Mouse (Mus musculus) heart, adult 2 months (tissue): ENCODE measurements around the gene Fosl1. TPM values are rescaled to one million over a fixed set of nuclear protein-coding genes. Genes with fewer than 3 reads are reported as not detected.
A peak's percentile ranks its signal among the peaks of the same experiment; 100 is the strongest.
"Not testable (repeated sequence)": the region's sequence is repeated elsewhere in the genome, so short reads cannot be mapped to it uniquely, and the experiment has no call there.

ENCODE experiments used
- DNase-seq, 2 experiments: peaks; one replicate each; pipeline ENCODE4 v3.0.0; 2021
- H3K27ac ChIP-seq: fragments of 200-600 bp; 2 replicates; pipeline ENCODE4 v1.8.1; 2022
- H3K27me3 ChIP-seq: fragments of 200-500 bp; 2 replicates; pipeline ENCODE4 v1.6.1; 2012; ENCODE audit warnings: mild to moderate bottlenecking, low read length, inconsistent platforms, mixed read lengths; ENCODE audit not compliant: control insufficient read depth, insufficient read depth
- H3K36me3 ChIP-seq: fragments of 200-500 bp; 2 replicates; pipeline ENCODE4 v1.6.1; 2012; ENCODE audit warnings: low read length, inconsistent platforms; ENCODE audit not compliant: control insufficient read depth, insufficient read depth
- H3K4me1 ChIP-seq: fragments of 200-500 bp; 2 replicates; pipeline ENCODE4 v1.6.1; 2011; ENCODE audit warnings: low read length; ENCODE audit not compliant: control insufficient read depth, insufficient read depth
- H3K4me3 ChIP-seq: fragments of 200-600 bp; 2 replicates; pipeline ENCODE4 v1.8.1; 2022
- H3K79me2 ChIP-seq: fragments of 200-500 bp; replicated peaks from 2 replicates; pipeline ENCODE4 v1.6.1; 2012; ENCODE audit warnings: mild to moderate bottlenecking, inconsistent platforms, low read length, moderate library complexity, mixed read lengths; ENCODE audit not compliant: control insufficient read depth, insufficient read depth
- H3K9ac ChIP-seq: fragments of 200-500 bp; 2 replicates; pipeline ENCODE4 v1.6.1; 2012; ENCODE audit warnings: low read depth, mild to moderate bottlenecking, control low read depth, inconsistent platforms, low read length, mixed read lengths
- CTCF ChIP-seq: fragments of 200-600 bp; IDR thresholded peaks from 2 replicates; pipeline ENCODE4 v1.8.1; 2022; ENCODE audit warnings: antibody characterized with exemption, mild to moderate bottlenecking, moderate library complexity
- EP300 ChIP-seq: fragments of 200-500 bp; IDR thresholded peaks from 2 replicates; pipeline ENCODE4 v1.6.1; 2011; ENCODE audit warnings: low read depth, low read length, control low read depth; ENCODE audit not compliant: insufficient read depth
- POLR2A ChIP-seq: fragments of 200-500 bp; IDR thresholded peaks from 2 replicates; pipeline ENCODE4 v1.6.1; 2011; ENCODE audit warnings: mild to moderate bottlenecking, low read depth, low read length, control low read depth; ENCODE audit not compliant: insufficient read depth
- WGBS: fragments of 180-500 bp; shearing (Covaris S2); methylation state at CpG from one replicate; pipeline ENCODE4 v1.1.7; 2018; 5-methylcytosine and 5-hydroxymethylcytosine counted together
- intact Hi-C: fragments of 180-260 bp; cut with DNase I; formaldehyde crosslinking; loops from one replicate; pipeline ENCODE4 v1.15.1; 2025
- polyA plus RNA-seq: library from polyadenylated mRNA; depleted of rRNA; stranded (reverse); fragments of >200 nt; gene quantifications from 2 replicates; pipeline ENCODE4 v1.2.3, GENCODE M21; 2012
- total RNA-seq, 2 experiments: library from RNA; stranded (reverse); gene quantifications; 2 replicates each; pipeline ENCODE4 v1.2.3; 2021

The Fosl1 gene
- total and polyA plus RNA-seq, 3 experiments, result not detected

DNA sequence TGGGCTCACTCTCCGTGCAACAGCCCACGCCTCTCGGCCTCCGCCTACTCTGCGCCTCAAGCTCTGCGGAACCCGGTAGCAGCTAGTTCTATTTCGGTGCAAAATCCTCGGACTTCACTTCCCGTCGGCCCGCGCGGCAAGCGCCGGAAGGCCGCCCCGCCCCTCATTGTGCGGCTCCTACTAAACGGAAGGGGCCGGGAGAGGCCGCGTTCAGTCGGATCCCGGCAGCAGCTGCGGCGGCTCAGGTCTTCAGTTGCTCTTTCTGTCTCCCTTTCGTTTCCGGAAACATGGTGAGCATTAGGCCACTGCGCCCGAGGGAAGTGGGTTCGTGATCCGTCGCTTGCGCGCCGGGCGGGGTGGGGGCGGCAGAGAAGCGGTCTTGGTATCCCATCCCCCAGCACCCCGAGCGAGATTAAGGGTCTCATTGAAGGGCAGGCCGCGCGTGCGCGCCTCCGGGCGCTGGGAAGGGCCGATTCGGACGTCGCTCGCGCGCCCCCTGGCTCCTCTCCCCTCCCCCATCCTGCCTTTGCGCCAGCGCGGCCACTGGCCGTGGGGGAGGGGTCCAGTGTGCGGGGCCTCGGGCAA lies 43.1 kb downstream of the Fosl1 start, which contains the start of gene Cfl1:
TSS of gene Cfl1 (plus strand) at position 143 of the 585 bp plus-strand sequence.
- Histone ChIP-seq H3K4me3 (peak within 1 kb of the TSS; percentile 91), H3K9ac (peak within 1 kb of the TSS; percentile 88), H3K27ac (peak within 1 kb of the TSS; percentile 98), H3K27me3 (no peaks in the 10 kb centered on the region), H3K79me2 (0 out of 2 replicates have a peak, but pooled peaks cover 5% of the 10 kb centered on the region), H3K4me1 (peaks cover 2% of the 10 kb centered on the region; the same call in 1 of the 2 replicates), H3K36me3 (peaks cover 14% of the 10 kb centered on the region)
- WGBS, result under 1% methylated on average over 62 of the region's 62 CpGs
- peak; percentile 96 to 98 for DNase-seq
- intact Hi-C loops, result loop anchor here (2.0 kb wide), 1 partner anchor 20 kb away; the partner anchor contains the start of gene Snx32
- TF ChIP-seq EP300 (peak; percentile 73), CTCF (no peak), POLR2A (peak; percentile 98)

DNA sequence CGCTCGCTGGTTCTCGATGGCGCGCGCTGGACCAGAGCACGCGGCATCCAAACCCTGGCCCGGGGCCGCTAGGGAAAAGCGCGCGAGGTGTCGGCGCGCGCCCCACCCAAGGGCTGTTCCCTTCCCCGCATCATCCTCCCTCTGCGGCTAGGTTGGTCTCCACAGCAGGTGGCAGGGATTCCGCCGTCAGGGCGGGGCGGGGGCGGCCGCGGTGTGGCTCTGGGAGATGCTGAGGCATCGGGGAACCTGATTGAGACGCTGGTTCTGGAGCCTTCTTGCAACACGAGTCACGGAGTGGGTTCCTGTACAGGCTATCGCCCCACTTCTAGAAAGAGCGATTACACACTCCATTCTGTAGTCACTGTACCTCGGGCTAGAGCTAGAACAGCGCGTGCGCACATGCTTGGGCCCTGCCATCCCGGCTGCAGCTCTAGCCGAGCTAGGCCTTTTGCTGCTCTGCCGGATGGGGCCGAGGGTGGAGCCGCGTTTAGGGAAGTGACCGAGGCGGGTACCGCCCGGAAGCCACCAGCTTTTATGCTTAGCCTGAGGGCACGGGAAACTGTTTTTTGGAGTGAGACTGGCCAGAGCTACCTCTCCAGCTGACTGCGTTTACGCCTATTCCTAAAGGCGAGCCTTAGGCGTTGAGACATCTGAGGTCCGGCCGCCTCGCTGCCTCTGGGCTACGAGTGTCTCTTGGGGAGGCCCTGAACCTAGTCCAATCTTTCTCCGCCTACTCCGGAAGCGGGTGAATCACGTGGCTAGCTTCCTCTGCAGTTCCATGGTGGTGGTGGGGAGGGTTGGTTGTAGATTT lies 43.8 kb downstream of the Fosl1 start:
- TF ChIP-seq EP300 (peak; percentile 43; the same call in 1 of the 2 replicates), CTCF (no peak), POLR2A (peak; percentile 94)
- Histone ChIP-seq H3K4me3 (peak overlapping the region; percentile 91), H3K27ac (peak overlapping the region; percentile 98), H3K79me2 (0 out of 2 replicates have a peak, but pooled peaks cover 5% of the 10 kb centered on the region), H3K36me3 (peaks cover 14% of the 10 kb centered on the region), H3K4me1 (peaks cover 2% of the 10 kb centered on the region; the same call in 1 of the 2 replicates), H3K9ac (peak overlapping the region; percentile 88), H3K27me3 (no peaks in the 10 kb centered on the region)
- DNase-seq, result peak; percentile 91 to 93
- intact Hi-C loops, result loop anchor here (2.0 kb wide), 1 partner anchor 20 kb away; the partner anchor contains the start of gene Snx32
- under 1% methylated on average over 59 of the region's 59 CpGs for WGBS

DNA sequence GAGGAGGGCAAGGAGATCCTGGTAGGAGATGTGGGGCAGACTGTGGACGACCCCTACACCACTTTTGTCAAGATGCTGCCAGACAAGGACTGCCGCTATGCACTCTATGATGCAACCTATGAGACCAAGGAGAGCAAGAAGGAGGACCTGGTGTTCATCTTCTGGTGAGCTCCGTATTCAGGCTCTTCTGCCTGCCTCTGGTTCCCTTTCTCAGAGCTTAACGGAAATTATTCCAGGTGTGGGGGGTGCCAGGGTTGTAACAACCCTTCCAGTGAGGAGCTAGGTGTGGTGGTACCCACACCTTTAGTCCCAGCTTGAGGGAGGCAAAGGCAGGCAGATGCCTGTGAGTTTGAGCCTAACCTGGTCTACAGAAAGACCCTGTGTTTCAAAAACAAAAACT lies 45.3 kb downstream of the Fosl1 start:
- H3K27me3 ChIP-seq, result no peaks in the 10 kb centered on the region
- H3K36me3 ChIP-seq, result peaks cover 14% of the 10 kb centered on the region
- H3K9ac ChIP-seq, result no peak overlapping the region
- H3K4me3 ChIP-seq, result no peak overlapping the region
- 58% methylated on average over 4 of the region's 4 CpGs for WGBS
- intact Hi-C loops, result no loop called here
- TF ChIP-seq CTCF (no peak), EP300 (no peak), POLR2A (no peak)
- peak in 1 of 2 experiments; percentile 18 for DNase-seq
- H3K4me1 ChIP-seq, result no peaks in the 10 kb centered on the region; the same call in 1 of the 2 replicates
- no peak overlapping the region for H3K27ac ChIP-seq
- 0 out of 2 replicates have a peak, but pooled peaks cover 5% of the 10 kb centered on the region for H3K79me2 ChIP-seq

DNA sequence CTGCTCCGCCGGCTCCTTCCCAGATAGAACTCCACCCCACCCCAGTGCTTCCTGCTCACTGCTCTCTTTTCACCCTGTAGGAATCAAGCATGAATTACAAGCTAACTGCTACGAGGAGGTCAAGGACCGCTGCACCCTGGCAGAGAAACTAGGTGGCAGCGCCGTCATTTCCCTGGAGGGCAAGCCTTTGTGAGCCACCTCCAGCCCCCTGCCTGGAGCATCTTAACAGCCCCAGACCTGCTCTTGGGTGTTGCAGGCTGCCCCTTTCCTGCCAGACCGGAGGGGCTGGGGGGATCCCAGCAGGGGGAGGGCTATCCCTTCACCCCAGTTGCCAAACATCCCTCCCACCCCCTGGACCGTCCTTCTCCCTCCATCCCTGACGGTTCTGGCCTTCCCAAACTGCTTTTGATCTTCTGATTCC lies 46.0 kb downstream of the Fosl1 start:
- intact Hi-C loops, H3K27ac ChIP-seq, H3K27me3 ChIP-seq, H3K4me1 ChIP-seq, H3K4me3 ChIP-seq, H3K79me2 ChIP-seq, H3K9ac ChIP-seq: not testable (repeated sequence)
- peak in 1 of 2 experiments; percentile 20 for DNase-seq
- peaks cover 14% of the 10 kb centered on the region for H3K36me3 ChIP-seq
- WGBS, result 46% methylated on average over 9 of the region's 9 CpGs

DNA sequence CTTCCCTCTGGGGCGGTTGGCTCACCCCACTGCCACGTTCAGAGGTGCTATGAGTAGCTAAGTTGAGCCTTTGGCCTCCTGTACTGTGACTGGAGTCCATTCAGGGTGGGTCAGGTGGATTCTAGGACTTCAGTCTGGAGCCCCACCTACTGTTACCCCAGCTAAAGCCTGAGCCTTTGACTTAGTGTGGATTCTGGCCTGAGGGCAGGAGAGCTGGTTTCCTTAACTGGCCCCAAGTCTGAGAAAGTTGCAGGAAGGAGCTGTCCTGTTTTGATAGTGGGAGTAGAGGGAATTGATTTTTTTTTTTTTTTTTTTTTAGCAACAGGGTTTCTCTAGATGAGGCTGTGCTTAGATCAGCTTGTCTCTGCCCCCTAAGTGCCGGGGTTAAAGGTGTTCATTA lies 47.0 kb downstream of the Fosl1 start:
- Histone ChIP-seq H3K4me1 (no peaks in the 10 kb centered on the region), H3K4me3 (no peak overlapping the region), H3K79me2 (0 out of 2 replicates have a peak, but pooled peaks cover 5% of the 10 kb centered on the region), H3K36me3 (peaks cover 14% of the 10 kb centered on the region), H3K27me3 (no peaks in the 10 kb centered on the region), H3K9ac (no peak overlapping the region), H3K27ac (no peak overlapping the region)
- intact Hi-C loops, result no loop called here
- no peak for DNase-seq
- TF ChIP-seq CTCF, result no peak
- no peak for TF ChIP-seq POLR2A
- no peak for TF ChIP-seq EP300
- WGBS, result 77% methylated on average over 3 of the region's 3 CpGs
